Mouse (Mus musculus) A20 (cell line): ENCODE data around the gene Ap1m2.
"Not testable (repeated sequence)": the region's sequence is repeated elsewhere in the genome, so short reads cannot be mapped to it uniquely, and the experiment has no call there.

ENCODE experiments used
- DNase-seq: peaks from one replicate; pipeline ENCODE4 v3.0.0-alpha.2; 2011; ENCODE audit warnings: low read depth, low spot score

Gene Ap1m2

GRCm38 (mm10) chr9:21327569-21327968, 15.4 kb upstream of the Ap1m2 start:
- DNase-seq: peak; percentile 78

GRCm38 (mm10) chr9:21324269-21324668, 12.1 kb upstream of the Ap1m2 start:
- no peak for DNase-seq

- DNase-seq: not testable (repeated sequence)
Observed at GRCm38 (mm10) chr9:21322917-21323297, 10.8 kb upstream of the Ap1m2 start.

- peak; percentile 74 for DNase-seq
Observed at GRCm38 (mm10) chr9:21322211-21322916, 10.2 kb upstream of the Ap1m2 start.

GRCm38 (mm10) chr9:21321513-21321835, 9.3 kb upstream of the Ap1m2 start:
- DNase-seq: peak; percentile 75

GRCm38 (mm10) chr9:21320619-21321512, 8.7 kb upstream of the Ap1m2 start, which contains the start of gene Slc44a2:
Gene Slc44a2 (plus strand): TSS chr9:21320698.
- peak; percentile 82 for DNase-seq

GRCm38 (mm10) chr9:21320280-21320618, 8.1 kb upstream of the Ap1m2 start:
- DNase-seq: no peak

- DNase-seq: no peak
Observed at GRCm38 (mm10) chr9:21319503-21319902, 7.4 kb upstream of the Ap1m2 start.

- no peak for DNase-seq
Observed at GRCm38 (mm10) chr9:21318792-21319191, 6.7 kb upstream of the Ap1m2 start.

- DNase-seq: no peak
Observed at GRCm38 (mm10) chr9:21316696-21317095, 4.6 kb upstream of the Ap1m2 start.

- DNase-seq: no peak
Observed at GRCm38 (mm10) chr9:21315421-21315820, 3.3 kb upstream of the Ap1m2 start.

- DNase-seq: no peak
Observed at GRCm38 (mm10) chr9:21314367-21315140, 2.4 kb upstream of the Ap1m2 start.

GRCm38 (mm10) chr9:21313394-21313793, 1.3 kb upstream of the Ap1m2 start:
- DNase-seq: peak; percentile 76

- no peak for DNase-seq
Observed at GRCm38 (mm10) chr9:21311695-21312094, 442 bp downstream of the Ap1m2 start.

GRCm38 (mm10) chr9:21309150-21309741, 2.9 kb downstream of the Ap1m2 start:
- DNase-seq: peak; percentile 90

GRCm38 (mm10) chr9:21305065-21305464, 7.1 kb downstream of the Ap1m2 start:
- no peak for DNase-seq

GRCm38 (mm10) chr9:21299014-21299413, 13.1 kb downstream of the Ap1m2 start:
- DNase-seq: no peak

- peak; percentile 21 for DNase-seq
Observed at GRCm38 (mm10) chr9:21292271-21292670, 19.9 kb downstream of the Ap1m2 start.

- peak; percentile 12 for DNase-seq
Observed at GRCm38 (mm10) chr9:21291868-21292267, 20.3 kb downstream of the Ap1m2 start.

- peak; percentile 96 for DNase-seq
Observed at GRCm38 (mm10) chr9:21291022-21291787, 20.9 kb downstream of the Ap1m2 start, which contains the start of gene Cdkn2d. Gene Cdkn2d (minus strand): TSS chr9:21291407.

- no peak for DNase-seq
Observed at GRCm38 (mm10) chr9:21290589-21290988, 21.5 kb downstream of the Ap1m2 start.
